Mouse (Mus musculus): Measurements from ENCODE around the gene Slc1a6.
"Not testable (repeated sequence)": the region's sequence is repeated elsewhere in the genome, so short reads cannot be mapped to it uniquely, and the experiment has no call there.

Slc1a6 gene

DNA sequence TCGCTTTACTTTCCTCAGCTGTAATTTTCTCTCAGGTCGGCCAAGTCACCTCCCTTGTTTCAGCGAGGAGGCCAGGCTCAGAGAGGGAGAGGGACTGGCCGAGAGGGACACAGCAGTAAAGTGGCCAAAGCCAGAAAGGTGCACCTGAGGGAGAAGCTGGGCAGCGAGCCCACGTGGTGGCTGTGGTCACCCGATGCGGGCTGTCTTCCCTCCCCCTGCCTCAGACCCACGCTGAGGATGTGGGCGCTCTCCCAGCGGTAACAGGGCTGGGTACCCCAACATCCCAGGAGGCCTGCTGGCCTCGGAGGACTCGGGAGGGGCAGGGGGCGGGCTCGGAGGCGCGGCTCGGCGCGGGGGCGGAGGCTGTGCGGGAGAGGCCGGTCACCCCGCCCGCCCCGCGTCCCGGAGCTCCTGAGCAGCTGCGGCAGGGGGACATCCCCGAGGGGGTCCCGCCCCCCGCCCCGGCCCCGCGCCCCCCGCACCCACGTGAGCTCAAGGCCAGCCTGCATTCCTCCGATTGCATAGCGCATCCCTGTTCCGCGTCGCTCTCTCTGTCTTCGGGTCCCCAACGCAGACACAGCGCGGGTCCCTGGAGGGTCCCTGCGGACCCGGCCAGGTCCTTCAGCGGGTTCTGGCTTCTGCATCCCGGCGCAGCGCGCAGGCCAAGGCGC lies at the start of gene Slc1a6:
Gene Slc1a6 (plus strand): TSS at position 516 of the 671 bp plus-strand sequence.
- peak; percentile 7 to 42 for DNase-seq

DNA sequence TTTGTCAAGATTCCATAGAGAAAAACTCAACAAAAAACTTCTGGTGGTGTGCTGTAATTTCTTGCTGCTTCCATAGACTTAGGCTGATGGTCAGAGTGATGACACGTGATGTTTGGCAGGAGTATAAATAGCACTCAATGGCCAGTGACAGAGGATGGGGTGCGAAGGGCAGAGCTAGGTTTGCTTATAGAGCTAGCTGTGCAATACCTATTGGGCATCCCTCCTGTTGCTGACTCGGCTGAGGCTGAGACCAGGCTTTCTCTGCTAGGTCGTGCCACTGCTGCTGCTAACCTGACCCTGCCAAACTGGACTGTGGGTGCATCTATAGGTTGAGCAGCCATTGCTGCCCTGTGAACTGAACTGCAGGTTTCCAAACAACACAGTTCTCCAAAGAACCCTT lies 40.5 kb upstream of the Slc1a6 start:
- DNase-seq = no peak

GRCm38 (mm10) chr10:78743721-78744120 lies 36.6 kb upstream of the Slc1a6 start:
- DNase-seq = no peak

- DNase-seq = no peak
These were observed 34.7 kb upstream of the Slc1a6 start for GRCm38 (mm10) chr10:78745453-78746232.

DNA sequence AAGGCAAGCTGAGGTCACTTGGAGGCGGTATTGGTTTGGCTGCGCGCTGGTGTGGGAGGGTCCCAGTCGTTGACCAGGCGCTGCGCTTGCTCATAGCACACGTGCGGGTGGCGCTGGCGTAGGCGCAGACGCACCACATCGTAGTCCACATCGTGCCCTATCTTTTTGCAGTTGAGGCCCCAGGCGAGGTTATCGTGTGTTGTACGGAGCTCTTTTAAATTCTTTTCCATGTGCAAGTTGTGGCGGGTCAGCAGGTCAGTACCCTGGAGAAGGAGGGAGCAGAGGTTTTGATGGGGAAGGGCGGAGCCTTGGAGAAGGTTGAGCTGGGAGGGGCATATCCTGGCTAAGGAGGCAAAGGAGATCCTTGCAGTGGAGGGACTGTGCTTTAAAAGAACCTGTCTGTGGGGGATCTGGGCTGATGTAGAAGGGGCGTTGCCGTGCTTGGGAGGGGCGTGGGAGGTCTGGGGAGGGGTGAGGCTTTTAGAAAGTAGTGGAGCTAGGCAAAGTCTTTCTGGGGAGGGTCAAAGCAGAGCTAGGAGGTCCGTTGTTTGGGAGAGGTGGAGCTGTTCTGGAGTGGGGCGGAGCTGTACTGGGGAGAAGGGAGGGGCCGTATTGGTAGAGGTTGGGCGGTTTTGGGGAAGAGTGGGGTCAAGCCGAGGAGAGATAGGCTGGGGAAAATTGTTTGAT lies 33.1 kb upstream of the Slc1a6 start:
- DNase-seq = no peak

DNA sequence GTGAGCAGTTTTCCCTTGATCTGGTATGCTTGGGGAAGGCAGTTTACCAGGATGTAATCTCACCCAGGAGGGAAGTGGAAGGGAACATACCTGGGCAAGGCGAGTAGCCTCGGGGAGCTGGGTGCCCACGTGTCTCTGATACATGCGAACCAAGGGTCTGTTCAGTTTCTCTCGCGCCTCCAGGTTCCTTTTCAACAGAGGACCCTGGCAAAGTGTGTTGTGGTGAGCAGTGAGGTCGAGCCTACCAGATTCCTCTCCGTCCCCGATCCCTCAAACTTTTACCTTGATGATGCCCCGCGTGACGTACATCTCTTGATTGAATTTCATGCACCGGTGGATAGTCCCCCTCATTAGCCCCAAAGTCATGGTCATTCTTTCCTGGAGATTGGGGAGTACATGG lies 32.1 kb upstream of the Slc1a6 start:
- DNase-seq = no peak

DNA sequence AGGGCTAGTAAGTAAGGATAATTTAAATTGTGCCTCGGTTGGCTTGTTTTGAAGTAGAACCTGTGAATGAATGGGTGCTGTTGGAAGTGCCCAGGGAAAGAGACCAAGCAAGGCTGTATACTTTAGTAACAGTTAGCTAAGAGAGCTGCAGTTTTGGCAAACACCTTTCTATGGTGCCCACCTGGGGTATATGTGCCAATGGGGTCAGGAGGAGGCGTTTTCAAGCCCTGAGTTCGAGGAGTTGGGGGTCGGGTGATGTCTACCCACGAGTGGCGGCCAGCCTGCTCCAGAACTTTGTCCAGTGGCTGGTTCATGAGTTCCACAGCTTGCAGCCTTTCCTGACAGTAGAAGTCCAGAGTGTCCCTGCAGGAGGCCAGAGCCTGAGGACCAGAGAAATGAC lies 31.4 kb upstream of the Slc1a6 start:
- DNase-seq = no peak

GRCm38 (mm10) chr10:78752452-78753191 lies 27.7 kb upstream of the Slc1a6 start, which contains the start of gene Ccdc105:
Gene Ccdc105, minus strand, starts transcription at chr10:78753065.
- DNase-seq = no peak

GRCm38 (mm10) chr10:78756021-78756420 lies 24.3 kb upstream of the Slc1a6 start:
- peak; percentile 55 to 76 for DNase-seq

DNA sequence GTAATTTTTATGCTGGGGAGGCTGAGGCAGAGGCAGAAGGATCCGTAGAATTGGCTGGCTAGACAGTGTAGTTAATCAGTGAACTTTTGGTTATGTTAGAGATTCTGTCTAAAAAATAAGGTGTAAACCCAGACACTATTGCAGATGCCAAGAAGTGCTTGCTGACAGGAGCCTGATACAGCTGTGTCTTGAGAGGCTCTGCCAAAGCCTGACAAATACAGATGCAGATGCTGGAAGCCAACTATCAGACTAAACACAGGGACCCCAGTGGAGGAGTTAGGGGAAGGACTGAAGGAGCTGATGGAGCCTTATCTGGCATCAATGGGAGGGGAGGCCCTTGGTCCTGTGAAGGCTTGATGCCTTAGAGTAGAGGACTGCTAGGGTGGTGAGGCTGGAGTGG lies 14.7 kb upstream of the Slc1a6 start:
- no peak for DNase-seq

DNA sequence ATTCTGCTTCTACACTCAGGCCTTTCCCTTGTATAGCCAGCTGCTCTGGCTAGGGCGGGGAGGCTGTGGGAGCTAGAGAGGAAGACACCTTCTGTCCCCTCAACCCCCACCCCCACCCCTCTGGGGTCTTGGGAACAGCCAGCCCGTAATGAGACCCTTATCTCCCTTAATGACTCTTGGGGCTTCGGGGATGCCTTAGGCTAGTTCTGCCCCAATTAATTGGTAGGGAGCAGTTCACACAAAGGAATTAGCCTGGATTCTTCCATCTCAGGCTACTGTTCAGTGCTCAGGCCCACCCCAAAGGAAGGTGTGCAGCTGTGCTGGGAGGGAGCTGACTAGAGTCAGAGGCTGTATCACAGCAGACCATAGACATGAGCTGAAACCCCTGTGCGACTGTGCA lies 4.5 kb upstream of the Slc1a6 start:
- no peak for DNase-seq

GRCm38 (mm10) chr10:78779527-78779926 lies 769 bp upstream of the Slc1a6 start:
- no peak for DNase-seq

DNA sequence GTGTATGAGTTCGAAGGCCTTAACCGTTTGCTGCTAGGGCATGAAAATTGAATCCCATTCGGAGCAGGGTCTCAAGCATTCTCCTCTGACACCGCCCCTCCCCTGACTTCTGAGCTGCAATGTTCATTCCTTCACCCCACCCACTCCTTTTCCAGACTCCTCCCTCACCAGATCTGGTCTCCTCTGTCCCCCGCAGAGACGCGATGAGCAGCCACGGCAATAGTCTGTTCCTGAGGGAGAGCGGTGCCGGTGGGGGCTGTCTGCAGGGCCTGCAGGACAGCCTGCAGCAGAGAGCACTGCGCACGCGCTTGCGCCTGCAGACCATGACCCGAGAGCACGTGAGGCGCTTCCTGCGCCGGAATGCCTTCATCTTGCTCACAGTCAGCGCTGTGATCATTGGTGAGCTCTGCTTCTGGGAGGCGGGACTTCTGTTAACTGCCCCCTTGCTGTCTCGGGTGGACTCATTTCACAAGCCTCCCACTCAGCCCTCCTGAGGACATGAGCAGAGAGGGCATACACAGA lies 7.3 kb downstream of the Slc1a6 start:
- DNase-seq = peak; percentile 68 to 83

DNA sequence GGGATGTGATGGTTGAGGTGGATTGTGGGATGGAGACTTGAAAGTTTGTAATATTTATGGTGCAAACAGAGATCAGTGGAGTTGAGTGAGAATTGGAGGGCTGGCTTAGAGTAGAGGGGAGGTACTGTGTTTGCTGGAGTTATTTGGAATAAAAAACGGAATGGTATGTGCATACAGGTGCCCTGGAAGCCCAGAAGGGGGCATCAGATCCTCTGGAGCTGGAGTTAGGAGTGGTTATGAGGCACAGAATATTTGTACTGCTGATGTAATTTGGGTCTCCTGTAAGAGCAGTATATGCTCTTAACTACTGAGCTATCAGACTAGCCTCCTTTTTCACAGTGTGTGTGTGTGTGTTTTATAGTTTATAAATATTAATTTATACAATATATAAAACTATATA lies 10.3 kb downstream of the Slc1a6 start:
- DNase-seq = no peak

GRCm38 (mm10) chr10:78801449-78801848 lies 21.2 kb downstream of the Slc1a6 start:
- DNase-seq = no peak

DNA sequence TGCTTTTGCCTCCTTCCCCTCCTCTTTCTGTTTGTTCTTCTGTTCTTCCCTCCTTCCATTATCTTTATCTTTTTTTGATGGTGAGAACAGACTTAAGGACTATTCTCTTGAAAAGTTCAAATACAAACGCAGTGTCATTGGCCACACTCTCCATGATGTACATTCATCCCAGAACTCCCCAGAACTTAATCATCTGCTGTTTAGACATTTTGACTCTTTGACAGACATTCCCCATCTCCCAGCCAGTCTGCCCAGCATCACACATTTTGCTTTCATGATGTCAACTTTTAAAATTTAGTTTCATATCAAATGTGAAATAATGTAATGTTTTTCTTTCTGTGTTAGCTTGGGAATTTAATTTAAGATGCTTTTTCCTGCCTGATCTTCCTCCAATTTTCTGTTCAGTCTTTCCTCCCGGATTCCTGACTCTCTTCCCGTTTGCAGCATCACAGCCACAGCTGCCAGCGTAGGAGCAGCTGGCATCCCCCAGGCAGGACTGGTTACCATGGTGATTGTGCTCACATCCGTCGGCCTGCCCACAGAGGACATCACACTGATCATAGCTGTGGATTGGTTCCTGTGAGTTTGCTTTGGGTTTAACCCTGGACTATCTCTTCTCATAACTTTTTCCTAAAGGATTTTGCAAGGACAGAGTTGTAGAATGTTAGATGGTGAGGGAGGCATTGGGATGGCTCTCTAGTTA lies 32.2 kb downstream of the Slc1a6 start:
- DNase-seq = no peak

DNA sequence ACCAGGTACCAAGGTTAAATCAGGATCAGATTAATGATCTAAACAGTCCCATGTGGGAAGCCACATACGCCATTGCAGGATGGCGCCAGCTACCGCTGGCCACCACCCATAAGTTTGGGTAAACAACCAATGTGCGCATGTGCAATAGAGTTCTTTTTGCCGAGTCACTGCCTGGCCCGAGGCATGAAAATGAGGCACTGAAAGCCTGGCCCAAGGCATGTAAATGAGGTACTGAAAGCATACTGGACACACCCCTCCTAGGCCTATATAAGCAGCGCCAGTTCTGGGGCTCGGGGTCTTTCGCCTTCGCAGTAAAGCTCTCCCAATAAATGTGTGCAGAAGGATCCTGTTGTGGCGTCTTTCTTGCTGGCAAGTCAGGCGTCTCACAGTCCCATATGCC lies 60.2 kb downstream of the Slc1a6 start:
- DNase-seq = not testable (repeated sequence)

- DNase-seq = no peak
These were observed 71.8 kb downstream of the Slc1a6 start, which contains the start of gene Olfr1356 for GRCm38 (mm10) chr10:78852066-78852465. Gene Olfr1356, minus strand, starts transcription at chr10:78852166.
